Comparison of ENCODE assay signal across 24 mouse cellular contexts in genomic region chr9:77410968-77411367, GRCm38 (mm10). TPM values are rescaled to one million over a fixed set of nuclear protein-coding genes. Genes with fewer than 3 reads are reported as not detected.
"Had no signal": no experiment of that assay in that cellular context is flagged by ENCODE, and none has a peak within 500 bp of the region (broad histone marks: within the 10 kb centered on the region; RNA-seq: fewer than 3 reads in every experiment).

No protein-coding gene starts in this region.

- H3K9me3 ChIP-seq: heart, embryonic 12.5 days; heart, embryonic 15.5 days; hindbrain, embryonic 13.5 days; hindbrain, embryonic 15.5 days; kidney, embryonic 15.5 days; limb, embryonic 13.5 days; limb, embryonic 15.5 days had no signal

- H3K9ac ChIP-seq: forebrain, postnatal 0 days; heart, embryonic 12.5 days; heart, embryonic 15.5 days; hindbrain, embryonic 13.5 days; hindbrain, embryonic 15.5 days; kidney, embryonic 15.5 days; limb, embryonic 13.5 days; limb, embryonic 15.5 days had no signal

- H3K27me3 ChIP-seq: heart, embryonic 12.5 days; heart, embryonic 15.5 days; hindbrain, embryonic 13.5 days; hindbrain, embryonic 15.5 days; kidney, embryonic 15.5 days; limb, embryonic 13.5 days; limb, embryonic 15.5 days had no signal

- DNase-seq: forebrain, postnatal 0 days; gastrocnemius, postnatal 14 days; gastrocnemius, postnatal 36 days; heart, adult 2 months; heart, postnatal 36 days; kidney, adult 11 months; kidney, adult 2 months; kidney, adult 9 months; kidney, postnatal 14 days; kidney, postnatal 36 days; layer of hippocampus, adult 9-11 months; layer of hippocampus, postnatal 36 days; left cerebral cortex, postnatal 4 days had no signal

- ATAC-seq: hindbrain, postnatal 0 days; intestine, embryonic 16.5 days had no signal

- H3K27ac ChIP-seq: heart, adult 2 months; hindbrain, embryonic 13.5 days; hindbrain, embryonic 15.5 days; hindbrain, postnatal 0 days; kidney, embryonic 15.5 days; kidney, postnatal 0 days; limb, embryonic 13.5 days; limb, embryonic 15.5 days had no signal

- H3K4me2 ChIP-seq: heart, embryonic 12.5 days; heart, embryonic 15.5 days; hindbrain, embryonic 13.5 days; hindbrain, embryonic 15.5 days; kidney, embryonic 15.5 days; limb, embryonic 13.5 days; limb, embryonic 15.5 days had no signal

- H3K36me3 ChIP-seq: heart, embryonic 12.5 days; heart, embryonic 15.5 days; hindbrain, embryonic 13.5 days; hindbrain, embryonic 15.5 days; kidney, embryonic 15.5 days; limb, embryonic 13.5 days; limb, embryonic 15.5 days had no signal

- H3K4me3 ChIP-seq: heart, adult 2 months; heart, embryonic 12.5 days; heart, embryonic 15.5 days; hindbrain, embryonic 13.5 days; hindbrain, embryonic 15.5 days; kidney, embryonic 15.5 days; limb, embryonic 13.5 days; limb, embryonic 15.5 days had no signal

- H3K4me1 ChIP-seq: hindbrain, embryonic 15.5 days; kidney, embryonic 15.5 days had no signal

RNA-seq across cellular contexts. Expression of gene Mlip, which starts 58.2 kb away (rescaled TPM):
- total RNA-seq: hematopoietic stem cell, adult 5-6 weeks had no signal
